Mouse (Mus musculus) T-helper 1 cell (primary cell): ENCODE data around the gene Gm21905.

Experiments used
- in situ Hi-C: fragments of 300-600 bp; cut with MboI, MseI; formaldehyde crosslinking; loops from one replicate; pipeline ENCODE4 v1.15.1; 2025; ENCODE audit warnings: high pct_unique_total_duplicates

Gm21905 gene

DNA sequence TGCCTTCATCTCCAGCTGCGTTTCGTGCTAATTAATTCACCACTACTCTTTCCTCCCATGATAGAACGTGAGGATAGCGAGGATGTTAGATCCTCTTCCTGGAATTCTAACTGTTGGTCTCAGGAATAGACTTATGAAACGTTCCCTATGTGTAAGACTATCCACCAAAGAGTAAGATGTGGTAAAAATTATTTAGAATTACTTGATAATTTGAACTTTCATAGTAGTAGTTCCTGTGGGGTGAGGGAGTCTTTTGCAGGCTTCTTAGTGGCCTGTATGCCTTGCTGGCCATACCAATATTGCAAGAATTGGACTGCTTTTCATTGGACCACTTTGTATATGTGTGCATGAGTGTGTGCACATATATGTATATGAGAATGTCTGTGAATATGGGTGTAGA is at the start of gene Gm21905:
Gene Gm21905 (minus strand): TSS at position 101 of the 400 bp plus-strand sequence.
- in situ Hi-C loops, result no loop called here

DNA sequence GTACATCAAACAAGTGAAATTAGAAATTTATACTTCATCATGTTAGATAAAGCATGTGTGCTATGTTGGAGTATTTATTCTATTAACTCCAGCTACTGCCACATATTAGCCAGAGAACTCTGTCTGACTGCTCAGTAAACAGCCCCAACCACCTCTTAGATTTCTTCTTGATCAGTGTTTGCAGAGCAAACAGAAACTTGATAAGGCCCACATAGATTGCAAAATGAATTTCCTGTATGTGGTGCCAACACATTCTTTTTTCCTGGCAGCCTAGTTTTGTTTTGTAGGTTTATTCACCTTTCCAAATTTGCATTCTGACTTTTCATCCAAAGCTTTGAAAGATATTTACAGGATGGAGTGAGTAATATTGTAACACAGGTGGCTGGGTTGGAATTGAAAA is 44.2 kb upstream of the Gm21905 start:
- in situ Hi-C loops, result no loop called here

DNA sequence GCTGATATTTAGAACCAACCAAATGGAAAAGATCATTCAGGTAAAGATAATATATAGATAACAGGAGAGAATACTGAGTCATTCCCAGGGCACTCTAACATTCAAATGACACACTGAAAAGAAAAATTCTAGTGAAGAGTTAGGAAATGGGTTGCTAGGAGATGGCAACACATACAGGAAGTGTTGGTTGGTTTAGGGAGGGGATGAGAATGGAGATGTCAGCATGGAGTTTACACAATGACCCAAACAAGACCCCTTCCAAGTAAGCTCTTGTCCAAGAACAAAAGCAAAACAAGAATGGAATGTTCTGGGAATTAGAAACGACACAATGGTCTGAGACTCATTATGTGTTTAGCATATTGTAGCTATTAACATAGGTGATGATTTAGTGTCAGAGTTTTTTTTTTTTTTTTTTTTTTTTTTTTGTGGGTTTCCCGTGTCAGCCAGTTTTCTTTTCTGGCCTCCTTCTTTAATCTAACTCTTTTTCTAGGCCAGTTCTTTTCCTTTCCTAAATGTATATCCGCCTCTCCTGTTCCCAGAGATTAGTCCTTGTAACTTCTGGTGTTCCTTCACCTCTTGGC is 35.8 kb upstream of the Gm21905 start:
- in situ Hi-C loops, result no loop called here

DNA sequence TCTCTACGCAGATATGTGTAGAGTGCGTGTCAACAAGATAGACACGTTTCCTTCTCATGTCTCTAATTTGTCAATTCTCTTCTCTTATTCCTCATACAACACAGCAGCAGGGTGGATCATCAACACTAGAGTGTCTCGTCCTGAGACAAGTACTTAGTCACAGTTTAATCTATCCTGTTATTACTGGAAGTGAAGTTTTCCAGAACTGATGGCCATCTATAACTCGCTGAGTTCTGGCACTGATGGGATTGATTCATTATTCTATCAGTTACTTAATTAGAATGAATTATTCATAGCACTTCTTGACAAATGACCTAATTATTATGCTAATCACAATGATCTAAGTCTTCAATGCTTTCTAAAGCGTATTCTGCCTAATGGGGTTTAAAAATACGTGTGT is 23.3 kb upstream of the Gm21905 start:
- in situ Hi-C loops, result no loop called here

DNA sequence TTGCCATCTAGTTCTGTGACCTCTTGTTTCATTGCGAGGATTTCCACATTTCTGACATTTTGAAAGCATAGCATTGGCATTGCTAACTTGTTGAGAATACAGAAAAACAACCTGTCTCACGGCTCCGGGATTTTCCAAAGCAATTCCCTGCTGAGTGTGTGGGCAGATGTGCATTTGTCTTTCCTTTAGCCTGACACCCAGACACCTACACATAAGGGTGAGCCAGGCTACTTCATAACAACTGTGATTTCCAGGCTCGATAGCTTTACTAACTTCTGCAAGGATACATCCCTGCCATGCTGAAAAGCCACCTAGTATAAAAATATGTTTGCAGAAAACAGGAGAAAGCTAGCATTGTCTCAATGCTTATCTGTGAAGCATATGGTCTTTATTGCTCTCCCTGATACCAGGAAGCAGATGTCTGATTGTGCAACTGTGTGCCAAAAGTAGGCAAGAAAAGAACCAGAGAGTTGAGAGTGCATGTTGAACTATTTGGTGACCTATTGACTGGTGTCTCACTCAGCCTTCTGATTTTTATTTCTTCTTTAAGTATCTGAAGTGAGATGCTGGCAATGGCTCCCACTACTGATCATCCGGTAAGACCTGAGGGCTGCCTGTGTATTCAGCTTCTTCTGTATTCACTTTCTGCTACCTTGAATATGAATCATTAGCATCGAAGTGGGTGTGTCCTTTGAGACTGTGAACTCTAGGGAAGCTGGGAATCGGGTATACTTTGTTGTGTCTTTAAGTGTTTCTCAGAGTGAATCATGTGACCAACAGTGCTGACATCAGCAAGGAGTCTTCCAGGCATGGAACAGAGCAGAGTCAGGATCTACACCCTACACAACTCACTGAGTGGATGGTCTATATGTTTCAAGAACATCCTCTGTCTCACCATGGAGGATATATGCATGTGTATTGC is 15.7 kb upstream of the Gm21905 start:
- in situ Hi-C loops, result no loop called here

DNA sequence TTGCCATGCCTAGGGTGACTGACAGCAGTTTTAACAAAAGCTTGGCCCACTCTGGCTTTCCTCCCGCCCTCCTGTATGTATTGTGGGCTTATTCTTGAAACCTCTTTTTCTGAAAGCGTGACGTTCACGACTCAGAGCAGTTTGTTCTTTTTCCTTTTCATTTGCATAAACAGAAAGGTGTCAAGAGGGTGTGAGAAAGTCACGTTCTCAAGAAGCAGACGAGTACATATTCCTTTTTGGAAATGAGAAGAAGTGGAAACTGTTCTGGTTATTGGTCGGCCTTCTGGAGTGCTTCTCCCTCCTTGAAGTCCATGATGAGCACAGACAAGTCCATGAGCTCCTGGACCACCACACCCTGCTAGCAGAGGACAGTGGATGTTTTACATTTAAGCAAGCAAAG is 9.3 kb upstream of the Gm21905 start:
- in situ Hi-C loops, result no loop called here

DNA sequence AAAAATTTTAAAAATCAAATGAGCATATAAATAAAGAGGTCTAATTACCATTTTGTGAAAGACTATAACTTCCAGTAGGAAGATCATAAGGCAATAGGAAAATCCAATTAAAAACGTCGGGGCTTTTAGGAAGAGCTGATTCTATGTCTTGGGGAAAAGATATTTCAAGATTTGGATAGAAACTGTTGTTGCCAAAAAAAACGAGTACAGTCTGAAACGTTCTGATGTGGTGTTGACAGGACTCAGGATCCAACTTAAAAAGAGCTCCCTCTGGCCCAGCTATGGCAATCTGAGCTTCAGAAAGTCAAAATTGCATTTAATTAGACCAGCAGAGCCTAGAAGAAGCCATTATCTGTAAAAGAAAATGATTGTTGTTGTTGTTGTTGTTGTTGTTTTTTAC is 7.9 kb upstream of the Gm21905 start:
- in situ Hi-C loops, result no loop called here

DNA sequence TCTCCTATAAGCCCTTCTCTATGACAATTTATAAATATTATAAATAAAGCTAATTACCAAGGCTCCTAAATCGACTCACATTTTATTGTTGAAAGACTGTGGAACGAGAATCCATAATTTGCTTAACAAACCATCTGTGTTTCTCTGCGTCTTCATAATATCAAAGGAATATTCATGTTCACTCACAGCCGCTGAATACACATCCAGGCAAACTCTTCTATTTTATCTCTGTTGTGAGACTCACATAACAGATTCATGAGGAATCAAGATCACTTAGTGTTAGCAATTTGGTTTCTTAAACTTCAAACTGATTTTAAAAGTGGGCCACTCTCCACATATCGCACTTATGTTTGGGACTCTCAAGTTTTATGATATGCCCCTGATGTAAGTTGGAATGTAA is 1.9 kb upstream of the Gm21905 start:
- in situ Hi-C loops, result no loop called here

DNA sequence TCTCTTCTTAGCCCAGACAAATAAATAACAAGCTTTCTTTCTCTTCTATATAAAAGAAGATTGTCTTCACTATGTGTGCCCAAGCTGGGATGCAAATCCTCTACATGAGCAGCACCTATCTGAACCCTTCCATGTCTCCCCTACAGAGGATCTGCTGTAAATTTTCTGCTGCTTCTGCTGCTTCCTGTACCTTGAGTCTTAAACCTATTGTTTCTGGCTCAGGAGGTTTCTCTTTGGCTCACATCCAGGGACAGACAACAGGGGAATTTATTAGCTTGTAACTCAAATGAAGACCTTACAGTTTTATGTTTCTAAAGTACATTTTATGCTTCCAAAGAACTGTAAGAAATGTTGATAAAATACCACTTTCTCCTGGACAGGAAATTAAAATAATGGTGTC is 785 bp upstream of the Gm21905 start:
- in situ Hi-C loops, result no loop called here

DNA sequence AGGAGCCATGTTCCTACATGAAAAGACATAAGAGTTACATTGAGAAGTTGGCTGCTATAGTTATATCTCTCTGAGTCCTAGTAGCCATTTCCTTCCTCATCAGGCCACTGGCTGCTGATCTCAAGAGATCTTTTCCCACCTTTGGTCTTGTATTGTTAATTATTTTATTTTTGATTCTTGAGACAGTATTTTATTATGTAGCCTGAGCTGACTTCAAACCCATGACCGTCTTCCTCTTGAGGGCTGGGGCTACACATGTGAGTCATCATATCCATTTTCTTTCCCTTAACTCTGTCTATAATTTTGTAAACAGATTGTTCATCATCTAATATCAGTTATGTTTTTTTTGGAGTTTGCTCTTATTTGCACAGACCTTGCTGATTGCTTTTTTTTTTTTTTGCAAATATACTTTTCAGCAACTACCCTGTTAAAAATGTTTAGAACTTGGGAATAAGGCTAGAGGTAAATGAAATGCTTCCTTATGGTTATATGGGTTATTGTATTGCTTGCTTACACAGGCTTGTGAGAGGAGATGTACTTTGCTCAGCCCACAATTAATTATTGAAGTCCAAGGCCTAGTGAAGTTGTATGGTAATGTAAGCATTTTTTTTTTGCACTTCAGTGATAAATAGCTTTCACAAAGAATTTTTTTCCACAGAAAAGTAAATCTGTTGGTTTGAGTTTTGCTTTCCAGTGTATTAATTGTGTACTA is 2.0 kb downstream of the Gm21905 start:
- in situ Hi-C loops, result no loop called here

DNA sequence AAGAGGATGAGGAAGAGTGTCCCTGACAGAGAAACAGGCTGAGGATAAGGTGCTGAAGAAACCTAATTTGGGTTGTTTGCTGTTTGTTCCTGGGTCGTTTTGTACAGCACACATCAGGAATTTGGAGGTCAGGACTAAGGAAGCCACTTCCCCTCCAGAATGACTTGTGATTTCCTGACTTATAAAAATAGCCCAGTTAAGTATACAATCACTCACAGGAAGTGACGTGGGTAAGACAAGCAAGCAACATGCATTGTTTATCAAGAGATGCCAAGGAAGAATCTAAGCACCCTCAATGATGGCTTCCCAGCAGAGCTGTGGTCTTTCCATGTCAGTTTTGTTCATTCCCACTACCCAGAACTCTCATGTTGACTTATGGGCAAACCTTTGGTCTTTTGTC is 3.0 kb downstream of the Gm21905 start:
- in situ Hi-C loops, result no loop called here

DNA sequence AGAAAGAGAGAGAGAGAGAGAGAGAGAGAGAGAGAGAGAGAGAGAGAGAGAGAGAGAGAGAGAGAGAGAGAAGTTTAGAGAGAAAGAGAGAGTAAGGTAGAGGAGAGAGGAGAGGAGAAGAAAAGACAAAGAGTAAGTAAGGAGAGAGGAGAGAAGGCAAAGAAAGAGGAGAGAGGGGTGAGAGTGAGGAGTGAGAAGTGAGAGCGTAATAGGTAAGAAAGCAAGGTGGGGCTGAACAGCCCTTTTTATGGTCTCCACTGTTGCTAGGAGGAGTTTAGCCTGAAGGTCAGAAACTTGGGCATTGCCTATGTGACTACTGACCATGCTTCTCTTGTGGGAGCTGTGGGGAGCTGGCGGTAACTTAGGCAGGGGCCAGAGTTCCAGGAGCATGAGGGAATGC is 4.9 kb downstream of the Gm21905 start, which contains the start of gene Gm5108:
Gene Gm5108 (plus strand): TSS at position 301 of the 400 bp plus-strand sequence.
- in situ Hi-C loops, result no loop called here

DNA sequence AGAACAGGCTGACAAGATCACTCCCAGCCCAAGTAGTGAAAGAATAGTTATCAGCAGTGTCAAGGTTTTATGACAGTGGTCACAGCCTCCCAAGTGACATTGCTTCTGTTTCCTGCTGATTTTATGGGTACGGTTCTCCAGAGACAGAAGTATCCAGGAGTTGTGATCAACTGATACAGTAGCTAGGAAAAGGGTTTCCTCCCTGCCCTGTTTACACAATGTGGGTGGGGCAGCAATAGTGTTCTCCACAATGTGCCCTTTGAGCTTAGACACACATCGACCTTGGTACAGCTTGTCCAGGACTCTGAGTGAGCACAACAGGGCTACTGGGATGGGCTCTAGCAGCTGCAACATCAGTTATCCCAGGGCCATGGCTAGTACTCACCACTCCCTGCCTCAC is 14.6 kb downstream of the Gm21905 start:
- in situ Hi-C loops, result loop anchor here (10.0 kb wide), 1 partner anchor 1547 kb away; no protein-coding TSS in a partner anchor

DNA sequence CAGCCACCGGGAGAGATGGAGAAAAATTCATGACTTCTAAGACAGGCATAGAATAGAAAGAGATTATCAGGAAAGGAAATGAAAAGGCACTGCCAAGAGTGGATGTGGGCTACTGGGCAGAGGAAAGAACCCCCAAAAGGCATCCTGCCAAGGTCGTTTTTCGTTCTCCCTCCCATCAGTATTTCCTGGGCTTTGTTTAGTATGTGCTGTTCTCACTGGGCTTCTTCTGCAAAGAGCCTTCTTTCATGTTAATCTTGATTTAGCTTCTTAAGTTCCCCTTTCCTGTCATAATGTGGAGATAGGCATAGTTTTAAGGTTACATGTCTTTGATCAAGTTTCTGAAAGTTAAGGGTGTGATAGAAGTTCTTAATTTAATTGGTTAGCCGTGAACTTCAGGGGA is 15.6 kb downstream of the Gm21905 start:
- in situ Hi-C loops, result loop anchor here (10.0 kb wide), 1 partner anchor 1546 kb away; no protein-coding TSS in a partner anchor

DNA sequence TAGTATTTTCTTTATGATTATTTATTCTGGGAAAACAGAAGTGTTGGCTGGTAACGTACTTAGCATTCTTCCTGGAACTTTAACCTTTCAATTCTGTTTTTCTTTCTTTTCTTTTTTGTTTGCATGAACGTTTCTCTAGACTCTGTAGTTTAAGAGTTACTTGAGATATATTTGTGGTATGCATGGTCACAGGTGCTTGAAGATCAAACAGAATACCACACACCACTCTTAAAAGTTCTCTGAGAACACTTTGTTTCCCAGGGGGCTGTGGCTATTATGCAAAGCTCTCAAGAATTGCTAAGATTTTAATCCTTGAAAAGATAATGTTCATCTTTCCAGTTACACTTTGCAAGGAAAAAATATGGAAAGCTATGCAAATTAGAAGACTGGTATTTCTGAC is 41.7 kb downstream of the Gm21905 start:
- in situ Hi-C loops, result no loop called here

DNA sequence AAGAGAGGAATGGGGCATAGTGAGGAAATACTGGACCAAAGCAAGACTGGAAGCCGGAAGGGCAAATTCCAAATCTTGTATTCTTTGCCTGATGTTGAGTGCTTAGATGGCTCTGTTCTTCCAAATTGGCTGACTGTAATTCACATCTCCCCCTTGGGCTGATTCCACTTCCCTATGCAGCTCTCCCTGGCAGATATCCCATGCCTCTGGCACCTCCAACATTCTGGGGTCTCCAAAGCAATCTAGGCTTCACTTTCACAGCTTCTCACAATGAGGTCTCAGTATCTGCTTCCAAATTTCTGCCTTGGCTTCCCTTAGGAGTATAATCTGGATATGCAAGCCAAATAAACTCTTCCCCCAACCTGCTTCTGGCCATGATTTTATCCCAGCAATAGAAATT is 47.3 kb downstream of the Gm21905 start:
- in situ Hi-C loops, result no loop called here

DNA sequence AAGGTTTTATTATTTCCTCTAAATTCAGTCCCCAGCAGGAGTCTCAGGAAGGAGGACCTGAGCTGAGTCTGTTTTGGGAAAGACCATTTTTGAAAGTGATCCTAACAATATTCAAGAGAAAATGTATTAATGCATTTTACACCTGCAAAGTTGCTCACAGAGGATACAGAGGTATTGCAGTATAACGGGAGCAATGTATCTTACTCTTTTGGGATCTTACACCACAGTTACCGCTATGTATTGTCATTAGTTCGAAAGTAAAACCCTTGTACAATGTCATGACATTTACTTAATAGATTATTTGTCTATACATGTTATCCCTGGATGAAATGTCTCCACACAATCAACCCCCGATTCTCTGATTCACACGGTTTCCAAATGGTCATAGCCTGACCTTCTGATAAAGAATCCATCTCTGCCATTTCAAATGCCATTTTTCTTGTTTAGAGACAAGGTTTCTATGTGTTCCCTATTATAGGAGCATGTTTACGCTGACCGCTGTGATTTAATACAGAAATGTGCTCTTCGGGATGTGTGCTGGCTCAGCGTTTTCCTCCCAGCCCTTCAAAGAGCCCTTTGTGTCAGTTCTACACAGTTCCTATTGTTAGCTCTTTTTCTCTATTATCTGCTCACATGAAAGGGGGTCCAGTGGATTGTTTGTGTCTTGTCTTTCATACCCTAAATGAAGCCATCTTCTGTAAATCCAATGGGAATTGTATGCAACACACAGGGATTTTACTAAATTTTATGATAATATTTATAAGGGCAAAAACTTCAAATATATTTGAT is 61.6 kb downstream of the Gm21905 start:
- in situ Hi-C loops, result no loop called here

DNA sequence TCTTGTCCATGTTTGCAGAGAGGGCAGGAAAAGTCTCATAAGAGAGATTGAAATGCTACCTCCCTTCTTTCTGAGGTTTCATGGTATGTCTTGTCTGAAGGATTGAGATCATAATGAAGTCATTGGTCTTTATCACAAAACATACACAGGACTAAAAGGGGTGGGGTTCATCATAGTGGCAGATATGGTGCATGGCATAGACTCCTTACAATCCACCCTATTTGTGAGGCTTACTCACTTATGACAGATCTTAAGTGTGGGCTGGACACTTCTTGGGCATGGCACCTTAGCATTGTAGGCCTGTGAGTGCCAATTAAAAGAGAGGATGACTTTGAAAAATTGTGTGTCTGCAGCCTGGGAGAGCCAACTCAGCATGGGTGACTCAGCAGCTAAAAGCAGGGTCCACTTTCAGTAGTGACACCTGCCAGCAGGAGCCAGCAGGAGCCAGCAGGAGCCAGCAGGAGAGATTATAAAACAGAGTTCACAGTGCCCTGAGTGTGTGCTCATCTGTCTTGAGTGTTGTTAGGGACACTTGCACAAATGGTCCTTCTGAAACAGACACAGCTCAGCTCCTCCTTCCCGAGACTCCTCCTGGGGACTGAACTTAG is 62.6 kb downstream of the Gm21905 start:
- in situ Hi-C loops, result no loop called here
